Mouse (Mus musculus) adrenal gland, adult 2 months (tissue): ENCODE data around the gene Large1. TPM values are rescaled to one million over a fixed set of nuclear protein-coding genes. Genes with fewer than 3 reads are reported as not detected.
"Not testable (repeated sequence)": the region's sequence is repeated elsewhere in the genome, so short reads cannot be mapped to it uniquely, and the experiment has no call there.

ENCODE experiments used
- DNase-seq: peaks from one replicate; pipeline ENCODE4 v3.0.0; 2021
- polyA plus RNA-seq: library from polyadenylated mRNA; depleted of rRNA; stranded (reverse); fragments of >200 nt; gene quantifications from 2 replicates; pipeline ENCODE4 v1.2.3, GENCODE M21; 2012
- total RNA-seq, 2 experiments: library from RNA; stranded (reverse); gene quantifications; 2 replicates each; pipeline ENCODE4 v1.2.3; 2021

Gene Large1
- total and polyA plus RNA-seq, 3 experiments: 7.8 to 26.7 (median 22.2) TPM

DNA sequence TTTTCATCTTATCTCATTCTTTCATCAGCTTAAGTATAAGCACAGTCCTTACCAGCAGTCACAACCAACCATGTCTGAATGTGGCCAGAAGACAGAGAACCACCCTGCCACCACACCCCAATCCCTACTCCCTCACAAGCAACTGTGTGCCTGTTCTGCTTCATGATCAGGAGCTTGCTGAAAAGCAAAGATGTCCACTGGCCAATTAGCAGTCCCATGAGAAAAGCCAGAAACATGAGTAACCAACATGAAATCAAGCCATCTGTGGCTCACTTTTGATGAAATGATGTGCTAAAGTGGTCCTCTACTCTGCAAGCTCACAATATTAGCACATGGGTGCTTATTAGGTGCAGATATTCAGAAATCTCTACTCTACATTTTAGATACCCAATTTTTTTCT, 57.8 kb downstream of the Large1 start:
- DNase-seq: no peak

DNA sequence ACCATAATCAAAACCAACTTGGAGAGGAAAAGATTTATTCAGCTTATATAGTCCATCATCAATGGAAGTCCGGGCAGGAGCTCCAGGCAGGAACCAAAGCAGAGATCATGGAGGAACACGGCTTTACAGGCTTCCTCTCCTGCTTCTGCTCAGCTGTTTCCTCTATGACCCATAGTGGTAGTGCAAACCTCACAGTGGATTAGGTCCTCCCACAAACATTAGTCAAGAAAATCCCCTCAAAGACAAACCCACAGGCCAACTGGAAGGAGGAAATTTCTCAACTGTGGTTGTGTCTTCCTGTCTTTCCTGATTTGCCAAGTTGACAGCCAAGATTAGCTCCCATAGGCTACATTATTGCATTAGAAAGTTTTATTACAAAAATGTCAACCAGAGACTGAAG, 59.7 kb downstream of the Large1 start:
- DNase-seq: no peak

DNA sequence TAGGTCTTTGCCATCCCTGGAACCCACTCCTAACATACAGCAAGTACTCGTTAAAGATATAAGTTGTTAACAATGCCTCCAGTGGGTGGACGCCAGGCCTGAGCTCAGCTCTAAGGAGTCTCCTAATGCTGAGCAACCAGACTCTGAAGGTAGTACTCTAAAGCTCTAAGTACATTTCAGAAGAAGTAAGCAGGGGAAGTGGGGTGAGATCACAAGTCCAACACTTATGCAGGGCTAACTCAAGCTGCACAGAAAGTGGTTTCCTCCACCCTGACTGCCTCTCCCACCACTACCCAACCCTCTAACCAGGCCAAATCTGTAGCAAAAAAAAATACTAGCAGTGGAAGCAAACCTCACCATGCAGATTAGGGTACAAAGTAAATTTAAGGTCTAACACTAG, 61.7 kb downstream of the Large1 start:
- DNase-seq: no peak

DNA sequence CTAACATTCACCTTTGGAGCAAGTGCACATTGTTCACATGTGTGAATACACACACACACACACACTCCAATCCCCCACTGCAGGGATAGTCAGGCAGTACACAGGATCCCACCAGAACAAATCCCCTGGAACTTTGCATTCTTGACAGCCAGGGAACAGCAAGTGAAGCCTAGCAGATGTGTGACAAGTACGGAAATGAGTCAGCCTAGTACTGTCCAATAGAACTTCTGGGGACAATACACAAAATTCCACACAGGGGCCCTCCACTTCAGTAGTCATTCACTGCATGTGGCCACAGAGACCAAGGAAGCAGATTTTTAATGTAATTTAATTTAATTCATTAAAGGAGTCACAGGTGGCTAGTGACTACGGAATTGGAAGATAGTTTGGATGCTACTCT, 62.7 kb downstream of the Large1 start:
- DNase-seq: no peak

DNA sequence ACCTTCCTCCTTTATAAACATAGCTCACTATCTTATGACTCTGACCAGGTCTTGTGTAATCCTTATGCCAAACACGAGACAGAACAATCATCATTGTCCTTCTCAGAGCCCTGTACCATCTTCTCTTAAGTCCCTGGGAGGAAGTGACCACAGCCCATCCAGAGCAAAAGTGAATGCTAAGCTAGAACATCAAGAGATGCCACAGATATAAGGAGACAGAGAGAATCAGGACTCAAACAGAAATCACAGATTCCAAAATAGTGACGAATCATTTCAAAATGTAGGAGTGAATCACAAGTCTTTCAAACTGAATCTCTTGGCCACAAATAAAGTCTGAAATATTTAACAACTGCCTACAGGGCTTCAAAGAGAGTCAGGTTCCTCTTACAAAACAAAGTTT, 63.5 kb downstream of the Large1 start:
- DNase-seq: peak; percentile 16

DNA sequence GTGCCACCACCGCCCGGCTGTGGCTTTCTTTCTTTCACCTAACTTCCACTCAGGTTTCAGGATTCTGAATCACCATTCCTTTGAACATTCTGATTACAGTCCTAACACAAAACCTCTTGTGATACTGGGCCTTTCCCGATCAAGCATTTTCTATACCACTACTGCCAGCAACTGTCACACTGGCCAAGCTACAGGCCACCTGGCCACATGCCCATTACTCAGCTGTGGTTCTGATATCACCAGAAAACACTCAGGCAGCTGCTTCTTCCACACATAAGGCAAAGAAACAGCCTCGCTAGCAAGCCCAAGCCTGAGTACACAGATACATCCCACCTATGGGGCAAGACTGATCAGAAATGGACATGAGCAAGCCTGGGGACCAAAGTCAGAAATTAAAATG, 71.3 kb downstream of the Large1 start:
- no peak for DNase-seq

DNA sequence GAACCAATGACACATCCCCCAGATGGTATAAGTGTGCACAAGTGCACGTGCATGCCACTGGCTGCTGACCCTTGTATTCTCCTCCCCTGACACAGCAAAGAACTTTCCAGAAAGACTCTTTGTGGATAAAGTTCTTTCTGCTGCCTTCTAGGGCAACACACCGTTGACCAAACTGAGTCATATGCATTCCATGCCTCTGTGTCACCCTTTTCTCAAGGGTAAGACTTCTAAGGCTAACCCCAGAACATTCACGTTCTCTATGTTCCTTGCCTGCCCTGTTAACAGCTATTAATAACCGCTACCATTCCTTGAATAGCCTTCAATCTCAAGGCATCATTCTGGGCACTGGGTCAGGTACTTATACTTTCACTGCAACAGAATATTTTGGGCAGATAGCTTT, 77.3 kb downstream of the Large1 start:
- no peak for DNase-seq

DNA sequence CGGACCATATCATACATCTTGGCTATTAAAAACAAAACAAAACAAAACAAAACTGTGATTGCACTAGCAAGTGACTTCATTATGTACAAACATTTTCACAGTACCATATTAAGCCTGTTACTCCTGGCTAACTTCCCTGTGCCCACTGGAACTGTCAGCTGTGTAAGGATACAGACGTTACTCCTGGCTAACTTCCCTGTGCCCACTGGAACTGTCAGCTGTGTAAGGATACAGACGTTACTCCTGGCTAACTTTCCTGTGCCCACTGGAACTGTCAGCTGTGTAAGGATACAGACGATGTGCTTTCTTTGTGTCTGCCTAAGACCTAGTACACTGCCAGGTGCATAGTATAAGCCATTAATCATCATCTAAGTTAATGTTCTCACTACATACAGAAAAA, 77.9 kb downstream of the Large1 start:
- DNase-seq: not testable (repeated sequence)

DNA sequence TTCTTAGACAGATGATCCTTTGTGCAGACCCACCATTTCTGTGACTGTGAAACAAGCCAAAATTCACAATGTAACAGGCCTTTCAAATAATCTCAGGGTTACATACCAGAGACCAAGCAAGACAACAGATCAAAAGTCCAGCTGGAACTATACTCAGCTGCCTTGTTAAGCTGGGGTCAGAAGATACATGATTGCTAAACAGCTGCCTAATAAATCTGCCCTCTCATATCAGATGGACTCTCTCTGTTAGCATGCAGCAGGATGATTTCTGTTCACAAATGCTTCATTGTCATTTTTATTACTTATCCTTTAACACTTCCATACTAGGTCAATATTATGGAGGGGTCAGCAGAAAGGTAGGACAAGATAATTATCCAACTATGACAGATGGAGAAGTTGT, 80.2 kb downstream of the Large1 start:
- DNase-seq: no peak

DNA sequence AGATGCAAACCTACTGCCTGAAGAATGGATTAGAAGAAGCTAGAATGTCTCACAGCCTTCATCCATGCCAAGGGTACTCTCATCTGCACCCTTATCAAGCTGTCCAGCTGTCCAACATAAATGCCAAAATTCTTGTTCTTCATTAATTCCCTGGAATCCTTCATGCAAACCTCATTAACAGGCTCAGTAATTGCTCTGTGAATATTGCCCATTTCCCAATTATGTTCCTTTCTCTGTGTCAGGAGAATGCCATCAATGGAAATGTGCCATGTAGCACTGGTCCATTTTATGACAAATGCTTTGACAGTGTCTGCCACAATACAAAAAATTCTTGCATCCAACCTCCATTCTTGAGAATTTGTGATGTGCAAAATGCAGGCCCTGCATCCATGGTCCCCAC, 82.3 kb downstream of the Large1 start:
- DNase-seq: no peak

DNA sequence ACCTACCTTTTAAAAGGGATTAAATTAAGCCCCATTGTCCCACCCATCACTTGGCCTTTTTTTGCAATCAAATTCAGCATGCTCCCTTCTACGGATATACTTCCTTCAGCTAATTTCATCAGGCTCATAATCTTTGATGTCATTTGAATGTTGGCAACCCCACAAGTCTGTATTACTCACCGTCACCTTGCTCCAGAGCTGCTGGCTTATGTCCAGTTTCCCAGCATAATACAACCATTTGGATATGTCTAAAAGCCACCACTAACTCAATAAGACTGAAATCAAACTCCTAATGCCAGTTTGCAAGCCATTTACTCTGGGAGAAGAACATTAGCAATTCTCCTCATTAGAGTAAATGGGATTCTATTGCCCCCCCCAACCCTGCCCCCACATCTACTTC, 95.4 kb downstream of the Large1 start:
- DNase-seq: peak; percentile 83

DNA sequence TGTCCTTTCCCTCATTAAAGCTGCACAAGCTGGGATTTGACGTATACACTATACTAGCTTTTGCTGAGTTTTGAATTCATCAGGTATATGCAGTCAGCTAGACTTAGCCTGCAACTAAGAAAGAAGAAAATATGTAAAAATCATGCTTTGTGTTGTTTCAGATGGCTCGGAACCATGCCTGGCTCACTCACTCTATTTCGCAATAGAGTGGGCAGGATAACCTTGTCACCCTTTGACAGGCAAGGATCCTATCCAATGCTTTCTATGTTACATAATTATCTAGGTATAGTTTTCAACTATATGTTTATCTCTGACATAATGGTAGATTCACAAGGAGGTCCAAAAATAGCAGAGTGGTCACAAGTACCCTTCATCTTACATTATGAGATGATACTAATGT, 109.2 kb downstream of the Large1 start:
- DNase-seq: peak; percentile 48

DNA sequence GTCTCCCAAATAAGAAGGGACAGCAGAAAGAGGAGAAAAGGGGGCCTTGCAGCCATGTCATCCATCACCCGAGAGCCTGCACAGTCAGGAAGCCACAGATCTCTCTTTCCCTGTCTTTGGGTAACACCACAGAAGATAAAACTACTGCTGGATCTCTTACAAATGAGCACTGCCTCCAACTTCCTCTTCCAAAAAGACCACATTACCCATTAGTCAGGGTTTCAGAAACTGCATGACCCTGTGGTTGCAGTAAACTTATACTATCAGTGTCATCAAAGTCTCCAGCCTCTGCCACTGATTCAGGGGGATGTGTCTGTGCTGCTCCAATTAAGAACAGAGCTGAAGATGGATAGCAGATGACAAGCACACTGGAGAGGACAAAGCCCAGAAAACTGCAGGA, 111.3 kb downstream of the Large1 start:
- no peak for DNase-seq

DNA sequence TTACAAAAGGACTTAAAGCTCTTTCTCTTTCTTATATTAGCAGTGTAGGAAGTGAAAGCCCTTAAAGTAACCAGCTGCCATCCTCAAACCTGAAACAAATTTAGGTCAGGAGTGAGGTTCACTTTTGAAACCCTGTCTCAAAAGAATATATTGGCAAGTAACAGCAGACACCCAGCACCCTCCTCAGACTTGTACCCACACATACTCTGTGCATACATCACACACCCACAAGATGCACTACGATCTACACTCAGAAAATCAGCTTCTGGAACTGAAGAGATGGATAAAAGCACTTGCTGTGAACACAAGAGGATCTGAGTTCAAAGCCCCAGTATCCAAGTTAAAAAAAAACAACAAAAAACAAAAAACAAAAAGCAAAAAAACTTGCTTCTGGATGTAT, 119.1 kb downstream of the Large1 start:
- DNase-seq: no peak

DNA sequence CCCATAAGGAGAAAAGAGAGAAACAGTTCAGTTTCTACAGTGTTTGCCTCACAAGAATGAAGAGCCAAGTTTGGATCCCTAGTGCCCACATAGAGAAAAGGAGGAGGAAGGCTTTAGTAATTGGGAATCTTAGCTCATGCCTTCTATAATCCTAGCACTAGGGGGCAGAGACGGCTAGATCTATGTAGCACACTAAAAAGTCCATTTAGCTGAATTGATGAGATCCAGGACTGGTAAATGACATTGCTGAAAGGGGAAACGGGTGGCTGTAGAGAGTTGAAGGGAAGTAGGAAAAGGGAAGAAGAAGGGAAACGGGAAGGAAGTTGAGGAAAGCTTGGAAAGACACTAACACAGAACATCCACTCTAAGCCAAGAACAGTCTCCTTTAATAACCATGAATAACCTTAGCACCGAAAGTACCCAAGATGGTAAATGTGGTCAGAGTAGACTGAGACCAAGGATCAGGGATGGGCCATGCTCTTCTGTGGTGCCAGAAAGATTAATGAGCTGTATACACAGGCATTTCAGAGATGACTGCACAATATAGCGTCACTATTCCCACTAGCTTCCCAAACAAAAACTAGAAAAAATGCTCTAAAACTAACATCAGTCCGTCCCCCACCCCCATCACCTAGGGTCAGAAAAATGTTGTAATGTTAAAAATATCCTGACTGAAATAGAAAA, 119.8 kb downstream of the Large1 start:
- peak; percentile 59 for DNase-seq

DNA sequence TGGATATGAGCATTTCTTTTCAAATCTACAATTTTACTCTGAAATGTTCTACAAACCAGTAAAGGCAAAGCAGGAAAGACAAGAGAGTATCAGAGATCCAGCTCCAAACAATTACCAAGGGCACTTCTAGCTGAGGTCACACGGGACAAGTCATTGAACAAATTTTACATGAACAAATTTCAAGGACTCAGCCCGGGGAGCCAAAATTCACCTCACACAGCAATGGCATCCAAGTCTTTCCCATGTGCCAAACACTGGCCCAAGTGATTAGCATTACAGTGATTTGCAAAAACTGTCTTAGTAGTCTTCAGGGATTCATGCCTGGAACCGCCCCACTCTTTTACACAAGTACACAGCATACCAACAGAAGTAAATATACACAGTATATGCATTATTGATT, 126.5 kb downstream of the Large1 start:
- peak; percentile 51 for DNase-seq

DNA sequence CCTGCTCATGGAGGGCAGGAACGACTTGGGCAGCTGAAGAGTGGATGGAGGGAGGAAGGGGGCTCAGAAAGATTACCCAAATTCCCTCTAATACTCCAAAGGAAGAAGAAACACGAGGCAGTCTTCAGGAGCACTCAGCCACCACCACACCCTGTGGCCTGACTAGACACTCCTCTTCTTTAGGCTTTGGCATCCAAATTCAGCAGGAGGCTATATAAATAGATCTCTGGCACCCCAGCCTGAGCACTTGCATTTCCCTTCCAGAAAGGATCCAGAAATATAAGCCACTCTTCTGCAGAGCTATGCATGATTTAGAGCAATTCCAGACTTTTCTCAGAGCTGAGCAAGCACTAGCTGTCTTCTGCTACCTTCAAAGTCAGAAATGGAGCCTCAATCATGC, 127.7 kb downstream of the Large1 start:
- DNase-seq: no peak

DNA sequence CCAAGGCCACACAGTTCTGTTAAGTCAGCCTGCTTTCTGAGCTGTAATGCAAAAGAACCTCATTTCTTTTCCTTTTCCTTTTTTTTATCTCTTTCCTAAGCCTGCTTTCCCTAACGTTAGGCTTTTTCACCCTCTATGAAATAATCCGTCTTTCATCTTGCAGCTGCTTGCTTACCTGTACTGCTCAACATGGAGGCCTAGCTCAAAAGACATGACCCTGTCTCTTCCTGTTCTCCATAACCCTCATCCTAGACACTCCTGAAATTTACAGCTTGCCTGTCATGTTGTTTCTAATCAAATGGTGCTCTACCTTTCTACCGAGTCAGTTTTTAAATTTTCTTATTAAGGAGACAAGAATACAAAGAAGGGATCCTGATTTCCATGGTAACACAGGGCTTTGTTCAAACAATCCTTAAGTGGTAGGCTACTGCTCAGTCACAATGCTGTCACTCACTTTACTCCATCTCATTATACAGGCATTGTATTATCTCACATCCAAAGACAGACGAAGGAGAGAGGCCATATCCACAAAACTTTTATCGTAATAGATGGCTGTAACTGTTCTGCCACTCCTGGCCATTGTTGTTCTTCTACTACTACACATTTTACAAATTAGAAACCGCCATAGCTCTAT, 134.0 kb downstream of the Large1 start:
- no peak for DNase-seq

DNA sequence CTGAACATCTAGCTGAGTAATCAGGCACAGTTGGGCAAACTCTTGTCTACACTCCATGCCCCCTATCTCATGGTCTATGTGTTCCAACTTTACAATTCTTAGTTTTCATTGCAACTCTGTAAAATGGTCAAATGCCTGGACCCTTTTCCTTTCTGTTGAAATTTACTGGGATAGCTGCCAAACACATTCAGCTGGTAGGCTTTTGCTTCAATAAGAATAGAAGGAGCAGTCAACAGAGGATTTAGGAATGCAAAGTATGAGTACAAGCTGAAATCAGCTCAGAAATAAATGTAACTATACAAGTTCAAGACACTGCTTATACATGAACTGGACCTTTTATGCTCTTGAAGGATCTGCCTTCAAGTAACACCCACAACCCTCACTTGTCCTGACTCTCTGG, 146.5 kb downstream of the Large1 start:
- DNase-seq: no peak

DNA sequence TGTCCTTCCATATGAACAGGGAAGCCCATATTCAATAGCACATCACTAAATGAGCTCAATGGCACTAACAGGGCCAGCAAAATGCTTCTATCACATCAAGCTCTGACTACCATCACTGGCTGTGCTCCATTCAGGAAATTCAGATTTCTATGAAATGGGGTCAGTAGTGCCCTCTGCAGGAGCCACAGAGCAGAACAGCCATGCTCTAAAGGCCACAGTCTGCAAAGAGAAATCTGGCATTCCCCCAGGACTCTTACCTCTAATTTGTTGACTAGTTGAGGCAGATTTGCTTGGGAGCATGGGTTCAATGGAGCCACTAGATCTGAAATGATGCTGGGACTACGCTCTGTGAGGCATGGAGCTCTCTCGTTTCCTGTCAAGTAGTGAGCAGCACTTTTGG, 151.5 kb downstream of the Large1 start:
- peak; percentile 20 for DNase-seq

DNA sequence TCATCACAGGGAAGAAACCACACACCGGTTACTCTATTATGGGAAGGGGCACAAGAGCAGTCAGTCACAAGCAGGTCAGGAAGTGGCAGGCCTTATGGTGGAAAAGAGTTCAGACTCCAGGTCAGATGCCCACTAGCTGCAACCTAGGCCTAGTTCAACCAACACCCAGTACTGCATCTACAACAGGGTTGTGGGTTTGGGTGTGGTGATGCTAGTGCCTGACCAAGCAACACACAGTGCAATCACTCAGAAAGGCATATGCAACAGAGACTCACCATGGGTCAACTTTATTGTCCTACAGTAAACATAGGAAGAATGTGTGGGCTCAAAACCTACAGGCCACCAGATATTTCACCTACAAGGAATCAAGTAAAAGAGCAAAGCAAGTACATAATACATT, 155.6 kb downstream of the Large1 start:
- no peak for DNase-seq

DNA sequence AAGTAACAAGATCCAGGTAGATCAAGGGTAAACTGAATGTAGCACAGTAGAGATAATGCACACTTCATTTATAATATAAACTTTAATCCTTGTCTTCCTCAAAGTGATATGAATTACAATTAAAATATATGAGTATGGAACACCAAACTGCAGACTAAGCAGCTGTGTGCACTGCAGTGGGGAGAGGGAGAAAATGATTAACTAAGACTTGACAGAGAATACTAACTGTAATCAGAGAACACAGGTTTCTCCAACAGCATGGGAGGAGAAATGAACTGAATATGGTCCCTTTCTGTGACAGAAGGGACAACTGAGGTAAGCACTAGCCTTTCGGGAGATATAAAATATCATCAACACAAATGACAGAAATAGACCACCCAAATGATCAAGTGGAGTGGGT, 164.7 kb downstream of the Large1 start:
- no peak for DNase-seq

DNA sequence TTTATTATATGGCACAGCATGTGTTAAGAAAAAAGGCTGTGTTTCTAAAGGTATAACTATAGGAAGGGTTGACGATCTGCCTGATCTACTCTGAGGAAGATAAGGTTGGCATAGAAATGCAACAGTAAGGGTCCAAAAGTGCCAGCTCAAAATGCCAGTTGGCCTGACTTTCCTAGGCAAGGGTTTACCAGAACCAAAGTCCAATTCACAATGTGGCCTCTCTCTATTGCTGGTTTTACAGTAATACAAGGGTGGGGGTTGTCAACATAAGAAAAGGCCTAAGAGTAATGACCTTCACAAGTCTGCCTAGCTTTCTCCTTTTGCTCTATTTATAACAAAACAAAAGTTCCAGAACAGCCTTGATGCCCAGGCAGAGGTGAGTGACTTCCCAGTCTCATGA, 166.0 kb downstream of the Large1 start:
- no peak for DNase-seq

DNA sequence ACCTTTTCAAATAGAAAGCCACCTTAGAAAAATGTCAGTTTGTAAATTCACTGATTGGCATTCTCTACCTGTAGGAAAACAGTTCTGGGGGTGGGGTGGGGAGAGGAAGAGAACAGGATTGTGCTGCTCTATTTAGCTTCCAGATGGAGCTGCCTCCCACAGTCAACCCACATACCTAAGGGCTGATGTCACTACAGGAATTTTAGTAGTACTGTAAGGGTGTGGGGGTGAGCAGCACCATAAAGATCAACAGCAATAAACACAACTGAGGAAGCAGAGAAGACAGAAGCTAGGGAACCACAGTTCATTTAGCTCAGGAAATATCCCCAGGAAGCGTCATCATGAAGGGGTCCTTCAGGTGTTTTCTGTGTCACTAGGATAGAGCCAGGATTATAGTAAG, 174.9 kb downstream of the Large1 start:
- no peak for DNase-seq
